Mouse (Mus musculus): ENCODE results near the gene Immp2l.
"Not testable (repeated sequence)": the region's sequence is repeated elsewhere in the genome, so short reads cannot be mapped to it uniquely, and the experiment has no call there.

Gene Immp2l

DNA sequence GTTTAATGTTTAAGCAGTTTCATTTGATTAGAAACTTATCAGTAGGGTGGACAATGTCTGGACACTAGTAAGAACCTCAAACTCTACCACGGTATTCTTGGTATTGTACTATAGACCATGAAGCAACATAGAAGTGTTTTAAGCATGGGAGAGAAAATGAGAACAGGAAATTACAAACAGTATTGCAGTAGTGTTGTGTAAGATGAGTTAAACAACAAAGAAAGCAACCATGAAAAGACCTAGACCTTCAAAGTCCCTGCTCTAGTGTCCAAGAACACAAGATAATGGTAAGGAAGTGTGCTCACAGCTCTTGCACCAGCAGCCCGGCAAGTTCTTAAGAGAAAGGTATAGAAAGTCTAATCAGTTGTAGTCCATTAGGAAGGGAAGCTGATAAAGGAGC lies 700.7 kb downstream of the Immp2l start:
- DNase-seq: no peak

DNA sequence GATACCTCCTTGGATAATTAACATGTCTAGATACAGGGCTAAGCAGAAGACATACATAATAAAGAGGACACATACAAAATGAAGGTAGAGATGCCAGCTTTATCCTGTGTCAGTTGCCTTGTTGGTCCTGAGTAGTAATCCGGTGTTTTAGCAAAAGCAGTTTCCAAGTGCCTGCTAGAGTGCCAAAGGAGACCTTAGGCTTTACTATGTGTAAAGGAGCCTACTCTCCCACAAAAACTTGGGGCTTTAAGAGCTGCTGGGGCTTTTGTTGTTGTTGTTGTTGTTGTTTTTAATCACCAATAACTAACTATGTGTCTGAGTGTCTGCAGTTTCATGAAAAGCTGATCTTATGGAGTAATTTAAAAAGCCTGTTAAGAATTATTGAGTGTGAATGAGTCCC lies 702.8 kb downstream of the Immp2l start:
- no peak for DNase-seq

DNA sequence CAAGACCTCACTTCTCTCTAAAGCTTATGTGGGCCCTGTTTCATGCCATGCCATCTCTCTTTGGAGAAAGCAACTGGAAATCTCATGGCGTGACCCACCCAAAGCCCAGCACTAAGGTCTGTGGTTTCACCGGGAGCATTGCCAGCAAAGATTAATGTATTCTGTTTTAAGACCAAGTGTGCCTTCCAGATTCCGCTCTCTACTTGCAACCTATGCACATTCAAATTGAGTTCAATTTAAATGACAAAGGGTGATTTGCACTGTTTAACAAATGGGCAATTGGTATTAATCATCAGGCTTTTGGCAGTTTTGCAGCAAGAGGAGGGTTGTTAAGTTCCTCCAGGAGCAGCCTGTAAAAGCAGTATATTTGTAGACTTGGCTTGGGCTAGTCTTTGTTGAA lies 703.3 kb downstream of the Immp2l start:
- no peak for DNase-seq

DNA sequence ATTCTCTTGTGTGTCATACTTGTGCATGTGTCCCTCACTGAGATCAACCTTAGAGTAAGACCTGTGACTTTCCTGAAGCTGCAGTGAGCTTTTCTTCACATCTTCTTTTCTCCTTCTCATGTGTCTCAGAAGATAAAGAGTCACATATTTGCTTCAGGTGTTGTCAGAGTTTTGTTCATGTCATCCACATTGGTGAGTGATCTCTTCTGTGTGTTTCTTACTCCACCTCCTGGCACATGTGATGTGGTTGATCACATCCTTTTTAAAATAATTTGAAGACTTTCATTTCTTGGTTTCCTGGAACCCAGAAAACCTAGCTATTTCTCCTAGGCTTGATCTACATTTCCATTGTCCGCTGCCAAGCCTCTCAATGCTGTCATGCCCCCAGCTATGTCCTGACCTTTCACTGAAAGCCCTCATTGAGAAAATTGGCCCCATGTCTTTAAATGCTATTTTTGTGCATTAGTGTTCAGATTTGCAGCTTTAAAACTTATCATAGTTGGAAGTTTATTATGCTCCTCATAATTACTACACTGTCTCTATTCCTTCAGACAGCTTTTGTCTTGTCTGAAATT lies 704.0 kb downstream of the Immp2l start:
- no peak for DNase-seq

DNA sequence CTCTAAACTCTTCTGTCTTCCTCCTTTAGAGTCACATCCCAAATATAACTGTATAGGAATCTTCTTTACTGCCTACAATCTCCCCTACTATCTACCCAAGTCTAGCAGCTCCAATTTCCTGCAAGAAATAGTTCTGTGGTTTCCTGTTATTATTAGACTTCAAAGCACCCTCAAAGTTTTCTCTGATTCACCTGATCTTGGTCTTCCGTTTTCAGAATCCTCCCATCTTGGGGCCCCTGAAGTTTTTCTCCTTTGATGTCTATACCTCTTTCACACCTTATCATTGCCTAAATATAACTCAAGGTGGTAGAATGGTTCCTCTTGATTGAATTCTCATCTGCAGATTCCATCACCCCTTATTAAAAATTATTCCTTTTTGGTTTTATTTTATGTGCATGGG lies 704.6 kb downstream of the Immp2l start:
- DNase-seq: no peak

DNA sequence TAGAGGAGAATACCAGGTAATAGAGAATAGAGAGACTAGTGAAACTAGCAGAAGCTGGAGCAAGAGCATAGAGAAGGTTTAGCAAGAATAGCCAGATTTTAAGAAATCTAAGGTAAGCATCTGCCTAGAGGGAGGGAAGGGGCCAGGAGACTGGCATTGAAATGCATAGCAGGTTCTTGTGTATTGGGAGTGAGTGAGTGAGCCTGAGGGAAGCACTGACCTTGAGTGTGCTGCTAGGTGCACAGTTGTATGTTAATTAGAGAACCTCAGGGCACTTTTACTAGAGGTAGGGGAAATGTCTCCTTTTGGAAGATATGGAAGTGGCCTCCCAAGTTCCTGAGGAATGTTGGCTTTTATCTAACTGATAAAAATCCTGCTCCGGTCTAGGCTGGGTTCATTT lies 705.9 kb downstream of the Immp2l start:
- no peak for DNase-seq

DNA sequence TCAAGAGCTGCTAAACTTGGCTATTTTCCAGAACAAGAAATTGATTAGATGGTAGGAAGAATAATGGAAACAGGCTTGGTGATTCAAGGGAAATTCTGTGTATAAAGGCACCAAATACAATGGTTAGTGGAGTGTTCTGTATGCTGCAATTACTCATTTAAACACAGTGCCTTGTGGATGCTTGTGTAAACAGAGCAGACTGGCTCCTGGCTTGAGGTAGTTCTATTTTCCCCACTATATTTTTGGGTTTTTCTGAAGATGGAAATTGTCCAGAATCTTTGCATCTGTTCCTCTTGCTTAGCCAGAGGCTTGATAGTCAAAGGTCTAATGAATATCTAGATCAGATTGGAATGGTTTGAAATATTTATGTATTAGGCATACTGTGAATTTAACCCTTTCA lies 709.3 kb downstream of the Immp2l start:
- no peak for DNase-seq

DNA sequence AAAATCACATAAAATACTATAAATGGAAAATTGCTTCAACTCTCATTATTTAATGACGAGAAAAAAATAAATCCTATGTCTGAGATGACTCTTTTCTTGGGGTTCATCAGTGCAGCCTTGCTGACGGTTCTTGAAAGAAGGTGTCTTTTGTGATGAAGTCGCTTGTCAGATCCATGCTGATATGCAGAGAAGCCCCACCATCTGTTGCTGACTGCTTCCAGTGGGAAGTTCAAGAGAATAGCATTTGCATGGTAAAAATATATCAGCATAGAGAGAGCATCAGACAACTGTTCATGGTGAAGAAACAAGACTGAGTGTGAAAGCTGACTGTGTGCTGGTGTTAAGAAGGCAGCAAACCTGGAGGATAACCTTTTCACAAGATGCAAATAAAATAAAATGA lies 719.0 kb downstream of the Immp2l start:
- DNase-seq: no peak

DNA sequence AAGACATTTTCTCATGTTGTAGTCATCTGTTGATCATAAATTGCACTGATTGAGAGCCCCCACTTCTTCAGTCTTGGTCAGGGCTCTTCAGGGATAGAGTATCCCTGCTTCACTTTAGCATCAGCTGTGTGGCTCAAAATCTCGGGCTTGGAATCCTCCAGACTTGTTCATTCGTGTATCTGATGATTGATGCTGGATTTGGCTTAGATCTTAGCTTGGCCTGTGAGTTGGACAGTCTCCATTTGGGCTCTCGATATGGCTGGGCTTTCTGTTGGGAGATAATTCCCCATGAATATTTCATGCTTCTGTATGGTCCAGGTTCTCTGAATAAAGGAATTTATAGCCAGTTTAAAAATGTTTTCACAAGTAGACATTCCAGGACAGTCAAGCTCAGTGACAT lies 739.5 kb downstream of the Immp2l start:
- DNase-seq: no peak

DNA sequence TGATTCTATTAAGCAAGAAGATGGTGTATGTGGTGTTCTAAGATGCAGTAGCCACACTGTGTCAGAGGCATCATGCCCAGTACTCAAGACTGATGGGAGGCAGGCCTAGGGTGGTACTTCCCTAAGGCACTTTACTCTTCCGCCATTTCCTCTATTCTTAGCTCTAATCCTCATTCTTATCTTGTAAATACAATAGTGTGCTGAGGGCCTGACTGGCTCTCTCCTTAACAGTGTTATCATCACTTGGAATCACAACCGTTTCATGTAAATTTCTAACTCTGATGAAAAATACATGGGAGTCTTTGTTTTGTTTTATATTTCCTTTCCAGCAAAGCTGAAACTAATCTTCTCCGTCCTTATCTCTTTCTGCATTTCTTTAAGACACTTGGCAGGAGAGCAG lies 750.1 kb downstream of the Immp2l start:
- no peak for DNase-seq

DNA sequence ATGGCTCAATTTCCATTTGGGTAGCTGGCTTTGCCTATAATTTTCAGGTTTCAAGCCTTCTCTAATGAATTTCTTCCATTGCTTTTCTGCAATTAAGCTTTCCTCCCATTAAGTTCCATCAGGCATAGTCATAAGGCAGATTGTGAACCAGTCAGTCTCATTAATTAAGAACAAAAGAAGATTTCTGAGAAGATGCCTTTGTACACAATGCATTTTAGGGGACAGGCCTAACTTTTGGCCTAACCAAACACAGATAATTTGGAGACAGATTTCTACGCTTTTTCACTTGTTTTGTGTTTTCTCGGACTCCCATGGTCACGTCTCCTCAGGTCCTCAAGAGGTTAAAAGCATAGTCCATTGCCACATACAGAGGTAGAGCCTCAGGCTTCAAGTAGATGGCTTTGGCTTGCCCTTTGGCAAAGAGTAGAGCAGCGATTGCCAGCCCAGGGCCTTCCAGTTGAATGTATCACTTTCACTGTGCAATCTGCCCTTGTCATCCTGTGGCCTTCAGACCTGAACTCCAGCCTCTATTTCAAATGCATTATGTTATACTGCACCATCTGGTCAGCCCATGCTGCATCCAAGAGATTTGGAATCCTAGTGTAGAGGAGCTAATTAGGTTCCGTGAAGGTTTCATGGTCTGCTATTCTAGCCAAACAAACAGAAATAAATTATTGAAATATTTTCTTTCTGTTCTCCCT lies 750.9 kb downstream of the Immp2l start:
- DNase-seq: no peak

DNA sequence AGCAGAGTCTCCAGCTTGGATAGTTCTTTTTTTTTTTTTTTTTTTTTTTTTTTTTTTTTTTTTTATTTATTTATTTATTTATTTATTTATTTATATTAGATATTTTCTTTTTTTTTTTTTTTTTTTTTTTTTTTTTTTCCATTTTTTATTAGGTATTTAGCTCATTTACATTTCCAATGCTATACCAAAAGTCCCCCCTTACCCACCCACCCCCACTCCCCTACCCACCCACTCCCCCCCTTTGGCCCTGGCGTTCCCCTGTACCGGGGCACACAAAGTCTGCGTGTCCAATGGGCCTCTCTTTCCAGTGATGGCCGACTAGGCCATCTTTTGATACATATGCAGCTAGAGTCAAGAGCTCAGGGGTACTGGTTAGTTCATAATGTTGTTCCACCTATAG lies 753.9 kb downstream of the Immp2l start:
- not testable (repeated sequence) for DNase-seq

DNA sequence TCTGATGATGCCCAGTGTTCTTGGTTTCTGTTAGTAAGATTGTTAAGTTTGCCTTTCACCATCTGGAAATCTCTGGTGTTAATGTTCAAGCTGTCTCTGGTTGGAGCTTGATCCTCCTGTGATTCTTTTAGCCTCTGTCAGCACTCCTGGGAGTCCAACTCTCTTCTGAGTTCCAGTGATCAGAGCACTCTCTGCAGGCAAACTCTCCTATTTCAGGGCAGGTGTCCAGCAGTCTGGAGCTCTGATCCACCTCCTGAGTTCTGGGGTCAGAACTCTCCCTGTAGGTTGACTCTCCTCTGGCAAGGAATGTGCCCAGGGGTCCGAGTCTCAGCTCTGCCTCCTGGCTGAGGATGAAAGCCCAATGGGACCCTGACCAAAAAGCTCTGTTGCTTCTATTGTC lies 769.8 kb downstream of the Immp2l start:
- DNase-seq: peak; percentile 34

DNA sequence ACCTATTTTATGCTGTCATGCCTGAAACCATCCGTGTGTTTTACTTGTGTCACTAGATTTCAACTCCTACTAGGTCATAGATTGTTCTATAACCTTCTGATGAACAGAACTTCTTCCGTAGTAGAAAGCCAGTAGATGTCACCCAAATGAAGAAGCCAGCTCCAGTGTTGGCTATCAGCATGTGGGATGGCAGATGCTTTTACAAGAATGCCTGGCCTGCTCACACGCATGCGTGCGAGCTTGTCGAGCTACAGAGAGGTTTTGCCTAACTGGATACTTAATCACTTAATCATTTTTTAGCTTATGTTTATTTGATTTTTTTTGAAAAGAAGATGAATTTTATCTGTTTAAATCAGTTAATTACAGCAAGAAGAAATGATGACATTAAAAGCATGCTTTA lies 805.6 kb downstream of the Immp2l start:
- no peak for DNase-seq

DNA sequence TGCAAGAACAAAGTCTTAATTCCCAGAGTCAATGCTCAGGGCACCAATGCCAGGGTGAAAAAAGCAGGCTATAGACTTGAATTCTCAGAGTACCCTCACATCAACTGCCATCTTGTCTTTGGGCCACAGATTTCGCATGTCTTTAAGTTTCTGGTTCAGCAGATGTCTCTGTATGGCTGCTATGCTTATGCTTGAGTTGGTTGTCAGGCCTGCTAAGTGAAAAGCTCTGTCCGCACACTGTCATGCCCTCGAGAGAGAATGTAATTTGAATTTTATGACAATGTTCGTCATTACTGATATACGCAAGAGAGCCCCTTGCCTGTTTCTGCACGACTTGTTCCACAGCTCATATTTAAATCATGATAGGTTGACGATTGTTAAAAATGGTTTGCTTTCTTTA lies 807.8 kb downstream of the Immp2l start:
- DNase-seq: no peak

DNA sequence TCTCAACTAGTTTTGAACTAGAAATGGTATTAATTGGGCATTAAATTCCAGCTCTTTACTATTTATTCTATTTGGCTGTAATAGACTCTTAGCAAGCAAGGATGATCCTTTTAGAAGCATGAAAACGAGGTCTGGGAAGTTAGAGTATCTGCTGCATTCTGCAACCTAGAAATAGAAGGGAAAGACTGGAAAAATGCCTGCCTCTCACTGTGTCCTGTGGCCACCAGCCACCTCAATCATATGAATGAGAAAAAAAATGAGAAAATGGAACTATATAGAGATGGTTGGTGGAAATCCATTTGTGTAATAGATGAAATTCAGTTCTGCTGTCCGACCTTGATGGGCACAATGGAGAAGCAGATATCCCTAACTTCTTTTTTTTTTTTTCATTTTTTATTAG lies 810.8 kb downstream of the Immp2l start:
- no peak for DNase-seq

DNA sequence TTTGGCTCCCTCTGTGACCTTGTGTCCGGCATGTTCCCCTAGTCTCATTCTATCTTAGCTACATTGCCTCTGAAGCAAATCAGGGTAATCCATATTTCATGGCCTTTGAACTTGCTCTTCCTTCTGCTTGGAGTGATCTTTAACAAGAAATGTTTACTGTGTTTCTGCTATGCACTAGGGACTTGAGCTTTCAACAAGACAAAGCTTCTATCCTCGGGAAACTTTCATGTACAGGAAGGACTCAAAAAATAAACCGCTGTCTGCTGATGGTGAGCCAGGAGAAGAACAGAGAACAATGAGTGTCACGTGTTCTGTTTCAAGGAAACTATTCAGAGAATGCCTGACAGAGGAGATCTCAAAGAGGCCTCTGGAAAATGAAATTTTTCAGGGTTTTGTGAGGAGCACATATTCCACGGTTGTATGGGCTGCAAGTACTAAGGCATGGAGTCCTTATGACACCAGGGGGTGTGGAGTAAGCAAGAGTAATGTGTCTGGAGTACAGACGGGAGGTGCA lies 814.5 kb downstream of the Immp2l start:
- DNase-seq: no peak

DNA sequence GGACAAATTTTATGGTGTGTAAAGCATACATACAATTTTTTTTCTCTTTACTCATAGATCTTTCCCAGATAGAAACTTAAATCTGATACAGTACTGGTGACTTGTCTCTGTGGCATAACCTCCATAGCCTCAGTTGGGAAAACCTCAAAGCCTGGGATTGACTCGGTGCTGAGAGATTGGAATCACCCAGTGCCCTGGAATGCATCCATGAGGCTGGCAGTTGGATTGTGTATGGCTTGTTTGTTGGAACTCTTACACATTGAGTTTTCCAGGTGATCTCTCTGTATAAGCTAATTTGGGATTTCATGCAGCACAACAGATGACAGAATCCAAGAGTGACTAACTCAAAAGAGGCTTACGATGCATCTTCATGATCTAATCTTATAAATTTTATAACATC lies 815.4 kb downstream of the Immp2l start:
- no peak for DNase-seq

DNA sequence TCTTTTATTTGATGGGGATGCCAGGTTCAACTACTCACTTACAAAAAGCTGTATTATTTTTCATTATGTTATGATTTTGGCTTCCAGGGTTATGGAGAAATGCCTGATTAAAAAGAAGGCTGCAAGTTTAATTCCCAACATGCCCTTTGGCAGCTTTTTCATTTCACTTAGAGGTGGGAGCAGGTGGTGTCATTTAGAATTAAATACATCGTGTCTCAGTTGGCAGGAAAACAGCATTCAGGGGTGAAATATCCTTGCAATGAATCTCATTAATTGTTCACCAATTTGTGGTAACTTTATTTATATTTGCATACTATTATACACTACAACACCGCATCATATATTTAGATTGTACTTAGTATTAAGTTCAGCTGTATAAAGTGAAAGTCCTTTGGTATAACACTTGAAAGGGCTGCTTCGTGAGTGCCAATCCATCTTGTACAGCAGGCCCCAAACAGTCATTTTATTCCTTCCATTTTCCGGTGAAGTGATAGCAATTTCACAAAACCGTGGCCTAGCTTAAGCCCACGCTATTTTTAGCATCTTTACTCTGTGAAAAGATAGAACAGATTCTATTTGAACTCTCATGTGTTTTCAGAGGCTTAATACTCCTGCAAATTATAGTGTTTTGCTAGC lies 818.9 kb downstream of the Immp2l start:
- DNase-seq: no peak

DNA sequence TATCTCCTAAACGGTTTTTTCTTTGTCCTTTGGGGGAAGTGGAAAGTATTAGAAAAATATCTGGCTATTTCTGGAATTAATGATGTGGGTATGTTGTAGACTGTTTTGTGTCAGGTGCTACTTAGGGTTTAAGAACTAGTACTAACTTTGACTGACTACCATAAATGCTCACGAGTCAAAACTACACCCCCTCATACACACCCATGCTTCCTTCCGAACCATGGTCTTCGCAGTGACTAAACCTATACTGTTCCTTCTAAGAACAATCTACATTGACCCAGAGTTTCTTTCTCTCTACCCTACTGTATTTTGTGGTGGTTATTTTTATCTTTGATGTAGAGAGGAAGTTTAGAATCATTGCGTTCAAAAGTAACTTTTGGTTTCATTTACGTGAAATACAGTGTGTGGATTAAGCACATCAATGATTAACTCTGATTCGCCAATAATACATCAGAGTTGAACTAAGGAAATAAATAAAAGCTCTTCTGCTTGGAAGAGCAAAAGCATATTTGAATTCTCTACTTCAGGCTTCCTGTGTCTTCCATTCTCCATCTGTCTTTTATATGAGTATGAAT lies 828.1 kb downstream of the Immp2l start:
- DNase-seq: no peak

DNA sequence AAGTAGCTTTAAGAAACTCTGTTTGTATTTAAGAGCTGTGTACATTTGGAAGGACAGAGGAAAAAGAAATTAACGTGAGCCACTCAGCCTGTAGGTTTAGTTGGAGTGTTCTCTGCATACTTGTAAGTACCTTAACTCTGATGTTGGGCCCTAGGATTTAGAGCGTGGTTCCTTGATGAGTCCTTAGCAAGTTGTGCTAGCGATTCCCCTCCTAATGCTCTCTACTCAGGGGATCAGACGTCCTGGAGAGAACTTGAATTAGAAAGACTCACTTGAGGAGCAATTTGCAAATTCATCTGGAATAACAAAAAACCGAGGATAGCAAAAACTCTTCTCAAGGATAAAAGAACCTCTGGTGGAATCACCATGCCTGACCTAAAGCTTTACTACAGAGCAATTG lies 835.8 kb downstream of the Immp2l start:
- DNase-seq: not testable (repeated sequence)

DNA sequence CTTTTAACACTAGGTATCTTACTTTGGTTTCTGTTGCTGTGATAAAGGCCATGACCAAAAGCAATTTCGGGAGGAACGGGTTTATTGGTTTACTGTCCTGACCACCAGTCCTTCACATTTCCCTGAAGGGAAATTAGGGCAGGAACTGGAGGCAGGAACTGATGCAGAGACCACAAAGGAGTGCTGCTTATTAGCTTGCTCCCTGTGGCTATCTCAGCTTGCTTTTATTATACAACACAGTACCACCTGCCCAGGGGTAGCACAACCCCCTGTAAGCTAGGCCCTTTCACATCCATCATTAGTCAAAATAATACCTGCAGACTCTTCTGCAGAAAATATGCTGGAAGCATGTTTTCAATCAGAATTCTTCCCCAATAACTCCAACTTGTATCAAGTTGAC lies 844.4 kb downstream of the Immp2l start:
- peak; percentile 77 for DNase-seq

DNA sequence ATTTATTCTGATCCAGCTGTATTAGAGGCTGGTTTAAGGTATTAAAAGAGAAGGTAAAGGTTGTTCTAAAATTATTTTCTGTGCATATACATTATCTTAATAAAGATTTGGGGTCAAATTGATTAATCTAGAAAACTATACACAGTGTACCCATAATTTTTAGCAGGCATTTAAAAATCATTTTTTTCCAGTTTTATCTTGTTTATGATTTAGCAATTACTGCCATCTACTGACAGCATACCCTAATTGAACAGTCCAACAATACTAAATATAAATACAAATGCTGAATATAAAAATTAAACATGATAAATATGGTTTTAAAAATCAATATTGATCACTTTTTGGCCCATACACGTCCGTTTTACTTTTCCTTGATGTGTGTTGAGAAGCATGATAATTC lies 850.1 kb downstream of the Immp2l start:
- no peak for DNase-seq

DNA sequence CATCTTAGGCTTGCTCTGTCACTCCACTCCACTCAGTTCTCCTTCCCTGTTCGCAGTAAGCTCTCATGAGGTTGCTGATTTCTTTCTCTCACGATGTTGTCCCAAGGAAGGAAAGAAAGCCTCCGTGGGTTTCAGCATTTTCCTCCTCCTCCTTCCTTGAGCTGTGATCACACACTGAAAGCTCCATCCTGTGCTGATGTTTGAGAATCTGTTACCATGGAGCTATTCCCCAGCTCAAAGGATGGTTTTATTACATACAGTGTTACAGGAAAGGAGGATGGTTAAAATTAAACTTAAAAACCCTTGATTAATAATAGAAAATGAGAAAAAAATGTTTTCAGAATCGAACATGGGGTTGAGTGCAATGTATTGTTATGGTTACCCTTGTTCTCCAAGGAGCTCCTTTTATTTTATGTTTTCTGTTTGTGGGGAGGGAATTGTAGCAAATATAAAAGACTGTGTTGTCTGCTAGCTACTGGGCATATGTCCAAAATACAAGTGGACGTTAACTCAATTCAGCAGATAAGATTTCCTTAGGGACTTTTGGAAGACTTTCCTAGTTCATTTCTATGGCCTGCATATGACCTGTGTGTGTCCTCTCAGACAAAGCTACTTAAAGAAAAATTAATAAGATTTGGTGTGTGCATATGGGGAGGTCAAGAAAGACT lies 853.5 kb downstream of the Immp2l start:
- no peak for DNase-seq
